Mouse (Mus musculus) spleen, adult 2 months (tissue): Measurements from ENCODE around the gene Hdhd3.

ENCODE experiments used
- CTCF ChIP-seq: fragments of 200-500 bp; IDR thresholded peaks from 2 replicates; pipeline ENCODE4 v1.5.1; 2011; ENCODE audit warnings: mild to moderate bottlenecking, inconsistent platforms; ENCODE audit not compliant: insufficient read depth, insufficient read length, insufficient replicate concordance; ENCODE audit errors: extremely low read depth
- POLR2A ChIP-seq: fragments of 200-500 bp; IDR thresholded peaks from 2 replicates; pipeline ENCODE4 v1.6.1; 2011; ENCODE audit warnings: low read depth, low read length, inconsistent platforms

DNA sequence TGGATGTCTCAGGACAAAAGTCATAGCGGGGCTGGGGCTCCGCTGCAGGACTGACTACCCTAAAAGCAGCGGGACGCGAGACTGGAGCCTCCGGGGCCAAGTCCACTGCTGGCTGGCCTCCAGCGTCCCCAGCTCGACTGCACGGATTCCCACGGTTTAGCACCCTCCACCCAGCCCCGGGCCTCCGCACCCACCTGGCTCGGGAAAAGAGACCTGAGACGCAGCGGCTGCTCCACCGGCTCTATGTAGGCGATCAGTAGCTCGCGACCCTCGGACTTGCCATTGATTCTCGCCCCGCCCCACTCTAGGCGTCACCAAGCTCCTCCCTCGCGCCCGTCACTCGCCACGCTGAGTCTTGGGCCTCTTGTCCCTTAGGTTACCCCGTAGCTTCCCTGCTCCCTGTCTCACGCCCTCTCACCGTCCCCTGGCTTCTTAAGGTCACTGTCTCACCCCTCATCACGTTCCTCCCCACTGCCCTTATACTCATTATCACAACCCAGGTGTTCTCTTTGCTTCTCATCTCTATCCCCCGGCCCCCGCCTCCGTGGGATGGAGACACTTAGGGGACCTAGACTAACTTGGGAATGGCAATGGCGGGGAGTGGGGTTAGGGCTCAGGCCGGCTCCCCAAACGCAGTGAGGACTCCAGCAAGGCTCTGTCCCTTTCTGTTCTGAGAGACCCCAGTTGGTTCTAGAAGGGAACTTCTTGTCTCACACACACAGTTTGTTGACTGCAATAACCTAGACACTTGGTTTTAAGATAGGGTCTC, 1.1 kb downstream of the Hdhd3 start:
- TF ChIP-seq POLR2A: peak; percentile 12; the same call in 1 of the 2 replicates
- no peak for TF ChIP-seq CTCF
